Mouse (Mus musculus) mesoderm, embryonic 11.5 days (tissue): ENCODE measurements around the gene Hmgcr.

ENCODE experiments used
- DNase-seq: peaks from one replicate; pipeline ENCODE4 v3.0.0-alpha.2; 2012; ENCODE audit warnings: low read depth, low spot score

Hmgcr gene

DNA sequence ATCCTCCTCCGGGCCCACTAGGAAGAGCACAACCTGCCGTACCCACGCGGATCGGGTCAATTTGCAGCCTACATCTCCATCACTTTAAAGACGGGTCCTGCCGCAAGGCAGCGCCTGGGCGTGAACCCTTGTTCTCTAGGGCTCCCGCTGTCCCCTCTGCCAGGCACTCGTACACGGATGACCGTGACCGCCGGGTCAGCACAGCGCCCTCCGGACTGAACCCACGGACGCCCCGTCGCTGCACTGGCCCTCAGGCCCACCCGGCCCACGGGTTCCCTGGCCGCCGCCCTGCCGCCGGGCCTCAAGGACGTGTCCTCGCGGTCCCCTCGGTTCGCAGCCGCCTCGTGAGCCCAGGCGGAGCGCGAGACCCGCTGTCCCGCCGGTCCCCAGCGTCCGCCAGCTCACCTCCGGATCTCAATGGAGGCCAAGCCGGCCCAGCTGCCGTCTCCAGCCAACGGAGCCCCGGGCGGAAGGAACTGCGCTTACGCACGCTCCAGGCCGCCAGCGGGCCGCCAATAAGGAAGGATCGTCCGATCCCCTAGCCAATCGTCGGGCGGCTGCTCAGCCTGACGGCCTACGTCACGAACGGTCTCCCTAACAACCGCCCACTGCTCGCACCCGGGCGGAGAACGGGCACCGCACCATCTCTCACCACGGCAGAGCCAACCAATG is at the start of gene Hmgcr:
Gene Hmgcr, minus strand, starts transcription at position 531 of the 672 bp plus-strand sequence.
- peak; percentile 98 for DNase-seq

DNA sequence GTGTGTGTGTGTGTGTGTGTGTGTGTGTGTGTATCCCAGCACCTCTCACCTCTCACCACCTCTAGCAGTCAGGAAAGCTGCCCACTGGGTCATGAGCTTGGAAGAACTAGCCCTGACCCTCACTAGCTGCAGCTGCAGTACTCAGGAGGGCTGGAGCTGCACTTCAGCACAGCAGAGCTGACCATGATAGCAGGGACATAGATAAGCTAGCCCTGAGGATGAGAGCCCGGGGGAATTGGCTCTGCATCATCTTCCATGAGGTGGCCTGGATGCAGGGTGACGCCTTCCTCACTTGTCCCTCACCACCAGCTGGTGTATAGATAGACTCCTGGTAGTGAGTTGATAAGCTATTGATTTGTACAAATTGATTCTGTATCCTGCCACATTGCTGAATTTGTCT is 49.3 kb upstream of the Hmgcr start:
- no peak for DNase-seq

DNA sequence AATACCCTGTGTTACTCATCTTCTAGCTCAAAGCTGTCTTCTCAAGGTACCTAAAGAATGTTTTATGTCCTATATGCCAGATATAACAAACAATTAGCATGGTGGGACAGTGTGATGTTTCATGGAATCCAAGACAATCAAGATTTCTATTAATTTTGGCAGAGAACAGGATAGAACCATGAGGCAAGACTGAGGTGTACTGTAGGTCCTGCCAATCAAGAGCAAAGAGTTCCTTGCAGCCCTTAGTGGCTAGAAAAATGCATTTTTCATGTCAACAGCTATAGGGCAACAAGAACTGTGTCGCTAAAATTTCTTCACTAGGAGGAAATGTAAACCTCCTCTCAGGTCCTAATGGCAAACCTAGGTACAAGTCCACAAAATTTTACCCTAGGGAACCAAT is 47.1 kb upstream of the Hmgcr start:
- DNase-seq, result no peak

DNA sequence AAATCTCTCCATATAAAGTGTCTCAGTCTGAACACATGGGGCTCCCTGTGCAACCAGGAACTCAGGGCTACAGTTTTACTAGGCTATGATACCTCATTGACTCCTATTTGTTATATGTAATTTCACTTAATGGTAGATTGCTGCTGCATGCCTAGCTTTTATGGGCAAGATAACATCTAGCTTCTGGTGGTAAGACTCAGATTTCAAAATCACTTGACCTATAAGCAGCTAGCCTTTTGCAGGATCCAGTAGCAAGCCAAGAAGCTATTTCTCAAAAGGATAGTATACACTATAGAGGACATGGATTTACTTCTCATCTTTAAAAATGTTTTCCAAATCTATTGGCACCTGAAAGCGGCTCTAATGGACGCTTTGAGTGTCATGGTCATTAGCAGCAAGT is 45.6 kb upstream of the Hmgcr start:
- DNase-seq, result no peak

DNA sequence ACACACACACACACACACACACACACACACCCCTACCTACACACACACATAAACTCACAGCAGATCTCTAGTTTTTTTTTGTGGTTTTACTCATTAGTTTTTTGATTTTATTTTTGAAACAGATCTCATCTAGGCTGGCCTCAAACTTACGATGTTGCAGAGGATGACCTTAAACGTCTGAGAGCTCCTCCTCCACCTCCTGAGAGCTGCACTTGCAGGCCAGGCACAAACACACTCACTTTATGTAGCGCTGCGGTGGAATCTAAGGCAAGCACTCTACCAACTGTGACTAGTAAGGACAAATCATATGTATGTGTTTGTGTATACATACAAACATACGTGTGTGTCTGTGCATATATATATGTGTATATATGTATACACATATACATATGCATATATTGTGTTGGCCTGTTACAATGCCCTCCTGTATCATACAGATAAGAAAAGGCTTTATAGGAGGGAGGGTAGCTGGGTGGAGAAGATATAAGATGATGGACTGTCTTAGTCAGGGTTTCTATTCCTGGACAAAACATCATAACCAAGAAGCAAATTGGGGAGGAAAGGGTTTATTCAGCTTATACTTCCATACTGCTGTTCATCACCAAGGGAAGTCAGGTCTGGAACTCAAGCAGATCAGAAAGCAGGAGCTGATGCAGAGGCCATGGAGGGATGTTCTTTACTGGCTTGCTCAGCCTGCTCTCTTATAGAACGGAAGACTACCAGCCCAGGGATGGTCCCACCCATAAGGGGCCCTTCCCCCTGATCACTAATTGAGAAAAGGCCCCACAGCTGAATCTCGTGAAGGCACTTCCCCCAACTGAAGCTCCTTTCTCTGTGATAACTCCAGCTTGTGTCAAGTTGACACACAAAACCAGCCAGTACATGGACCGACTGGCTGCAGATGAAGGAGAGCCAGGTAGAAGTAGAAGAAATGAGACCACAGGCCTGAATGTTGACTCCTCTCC is 38.8 kb upstream of the Hmgcr start:
- DNase-seq, result no peak

DNA sequence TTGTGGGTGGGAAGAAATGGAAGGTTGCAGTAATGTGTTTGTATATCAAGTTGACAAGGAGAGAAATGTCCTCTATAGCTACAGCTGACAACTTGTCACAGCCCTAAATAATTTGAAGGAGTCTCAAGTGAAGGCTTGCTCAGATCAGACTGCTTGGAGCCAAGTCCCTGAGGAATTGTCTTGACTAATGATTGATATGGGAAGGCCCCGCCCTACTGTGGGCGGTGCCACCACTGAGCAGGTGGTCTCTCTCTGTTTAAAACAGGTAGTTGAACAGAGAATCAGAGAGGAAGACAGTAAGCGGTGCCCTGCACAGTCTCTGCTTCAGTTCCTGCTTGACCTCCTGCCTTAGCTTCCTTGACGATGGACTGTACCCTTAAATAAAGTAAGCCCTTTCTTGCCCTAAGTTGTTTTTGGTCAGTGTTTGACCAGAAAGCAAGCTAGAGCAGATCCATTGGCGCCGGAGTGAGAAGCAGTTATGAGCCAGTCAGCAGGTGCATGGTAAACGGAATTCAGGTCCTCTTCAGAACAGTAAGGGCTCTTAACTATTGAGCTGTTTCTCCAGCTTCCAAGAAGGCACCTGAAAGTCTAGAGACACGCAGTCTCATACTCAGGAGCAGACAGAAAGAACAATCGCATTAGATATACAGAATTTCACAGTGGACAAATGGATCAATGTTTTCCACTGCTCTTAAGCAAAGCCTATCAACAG is 32.0 kb upstream of the Hmgcr start:
- DNase-seq, result peak; percentile 2

DNA sequence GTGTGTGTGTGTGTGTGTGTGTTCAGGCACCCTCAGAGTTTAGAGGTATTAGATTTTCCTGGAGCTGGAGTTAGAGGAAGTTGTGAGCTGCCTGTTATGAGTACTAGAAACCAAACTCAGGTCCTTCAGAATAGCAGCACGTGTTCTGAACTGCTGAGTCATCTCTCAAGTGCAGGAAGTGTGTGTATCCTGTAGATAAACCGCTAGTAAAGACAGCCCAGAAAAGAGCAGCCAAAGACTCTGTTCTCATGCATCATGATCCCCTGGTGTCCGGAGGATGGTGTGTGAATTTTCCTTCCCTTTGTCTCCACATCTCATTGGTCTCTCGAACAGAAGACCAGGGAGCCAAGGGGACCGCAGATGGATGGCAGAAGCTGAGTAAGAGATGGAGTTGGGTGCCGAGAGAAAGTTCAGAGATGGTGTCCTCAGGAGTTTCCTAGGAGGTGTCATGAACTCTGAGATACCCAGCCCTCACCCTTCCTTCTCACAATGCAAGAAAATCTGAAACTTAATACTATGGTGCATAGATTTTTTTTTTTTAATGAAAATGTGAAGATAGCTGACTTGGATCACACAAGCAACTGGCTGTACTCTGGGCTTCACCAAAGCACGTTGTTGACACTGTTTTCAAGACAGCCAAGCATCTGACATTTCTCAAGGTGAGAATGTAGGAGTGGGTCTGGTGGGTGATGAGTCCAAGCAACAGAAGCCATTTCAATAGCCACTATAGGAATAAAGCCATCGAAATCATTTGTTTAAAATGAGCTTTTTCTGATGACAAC is 27.3 kb upstream of the Hmgcr start:
- peak; percentile 7 for DNase-seq

DNA sequence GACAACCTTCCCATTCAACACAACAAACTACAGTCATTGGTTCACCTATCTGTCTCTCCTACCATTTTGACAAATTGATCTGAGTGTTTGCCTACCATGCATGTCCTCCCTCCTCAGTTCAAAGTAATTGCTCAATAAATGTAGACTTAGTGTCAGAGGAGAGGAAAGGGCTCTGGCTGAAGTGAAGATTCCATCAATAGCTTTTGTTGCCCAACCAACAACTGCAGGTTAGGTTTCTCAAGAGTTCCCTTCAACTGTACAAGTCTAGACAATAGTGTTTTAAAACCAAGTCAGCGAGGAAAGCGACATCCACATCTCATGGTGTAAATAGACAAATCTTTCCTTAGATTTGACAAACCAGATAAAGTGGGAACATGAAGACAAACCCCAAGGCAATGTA is 24.7 kb upstream of the Hmgcr start:
- DNase-seq, result no peak

DNA sequence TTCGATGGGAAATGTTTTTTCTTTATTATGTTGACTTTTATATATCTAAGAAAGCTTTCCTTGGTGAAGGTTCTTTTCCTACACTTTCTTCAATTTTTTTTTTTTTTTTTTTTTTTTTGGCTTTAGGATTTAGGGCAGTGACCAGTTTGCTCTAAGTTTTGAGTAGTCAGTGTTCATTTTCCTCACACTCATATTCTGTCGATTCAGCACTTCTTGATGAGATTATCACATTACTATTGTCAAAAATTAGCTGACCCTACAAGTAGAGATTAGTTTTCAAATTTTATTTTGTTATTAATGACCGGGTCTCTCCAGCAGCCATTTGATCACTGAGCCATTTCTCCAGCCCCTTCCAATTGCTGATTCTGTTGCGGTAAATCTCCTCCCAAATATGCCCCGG is 19.2 kb upstream of the Hmgcr start:
- DNase-seq, result no peak

DNA sequence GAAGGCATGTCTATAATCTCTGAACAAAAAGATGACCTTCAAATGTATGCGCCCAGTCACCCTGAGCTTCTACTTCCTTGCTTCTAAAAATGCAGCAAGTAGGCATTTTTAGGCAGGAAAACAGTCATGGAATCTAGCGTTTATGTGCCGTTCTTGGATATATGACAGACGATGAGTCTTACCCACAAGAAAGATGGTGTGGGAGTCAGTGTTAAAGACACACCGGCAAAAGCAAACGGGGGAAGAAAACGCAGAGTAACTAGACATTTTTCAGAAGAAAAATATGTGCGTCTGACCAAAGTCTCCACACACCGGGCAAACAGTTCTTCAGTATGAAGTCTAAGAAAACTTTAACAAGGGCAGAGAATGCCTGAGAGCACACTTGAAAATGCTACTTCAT is 16.5 kb upstream of the Hmgcr start:
- DNase-seq, result no peak

DNA sequence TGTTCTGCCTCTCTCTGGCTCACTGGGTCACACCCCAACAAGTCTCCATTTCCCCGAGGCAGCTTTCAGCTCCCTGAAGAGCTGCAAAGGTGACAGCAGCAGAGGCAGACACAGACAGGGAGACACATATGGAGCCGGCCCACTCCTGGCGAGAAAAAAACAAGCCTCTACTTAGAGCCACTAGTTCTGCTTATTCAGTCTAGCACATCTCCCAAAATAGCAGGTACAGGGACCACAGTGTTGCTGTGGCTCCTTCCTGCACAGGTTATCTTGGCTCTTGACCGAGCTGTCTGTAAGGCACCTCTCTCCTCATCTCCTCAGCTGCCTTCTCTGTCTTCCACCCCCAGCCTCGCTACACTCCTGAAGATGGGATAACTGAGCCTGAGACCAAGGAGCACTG is 14.0 kb upstream of the Hmgcr start:
- DNase-seq, result no peak

DNA sequence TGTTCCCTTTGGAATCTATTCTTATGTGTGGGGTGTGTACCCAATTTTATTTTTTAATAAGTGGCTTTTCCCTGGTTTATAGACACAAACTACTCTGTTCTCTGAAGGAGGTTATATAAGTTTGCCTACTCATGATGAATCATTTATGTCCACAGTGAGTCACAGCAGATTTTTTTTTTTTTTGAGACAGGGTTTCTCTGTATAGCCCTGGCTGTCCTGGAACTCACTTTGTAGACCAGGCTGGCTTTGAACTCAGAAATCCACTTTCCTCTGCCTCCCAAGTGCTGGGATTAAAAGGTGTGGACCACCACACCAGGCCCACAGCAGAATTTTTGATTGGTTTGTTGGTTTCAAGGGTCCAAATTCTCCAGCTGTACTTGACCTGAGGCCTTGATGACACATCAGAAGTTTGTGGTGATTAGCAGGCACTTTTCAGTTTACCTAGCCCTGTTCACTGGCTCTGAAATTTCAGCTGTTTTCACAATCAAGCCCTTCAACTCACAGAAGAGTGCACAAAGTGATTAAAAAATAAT is 10.4 kb upstream of the Hmgcr start:
- DNase-seq, result no peak

DNA sequence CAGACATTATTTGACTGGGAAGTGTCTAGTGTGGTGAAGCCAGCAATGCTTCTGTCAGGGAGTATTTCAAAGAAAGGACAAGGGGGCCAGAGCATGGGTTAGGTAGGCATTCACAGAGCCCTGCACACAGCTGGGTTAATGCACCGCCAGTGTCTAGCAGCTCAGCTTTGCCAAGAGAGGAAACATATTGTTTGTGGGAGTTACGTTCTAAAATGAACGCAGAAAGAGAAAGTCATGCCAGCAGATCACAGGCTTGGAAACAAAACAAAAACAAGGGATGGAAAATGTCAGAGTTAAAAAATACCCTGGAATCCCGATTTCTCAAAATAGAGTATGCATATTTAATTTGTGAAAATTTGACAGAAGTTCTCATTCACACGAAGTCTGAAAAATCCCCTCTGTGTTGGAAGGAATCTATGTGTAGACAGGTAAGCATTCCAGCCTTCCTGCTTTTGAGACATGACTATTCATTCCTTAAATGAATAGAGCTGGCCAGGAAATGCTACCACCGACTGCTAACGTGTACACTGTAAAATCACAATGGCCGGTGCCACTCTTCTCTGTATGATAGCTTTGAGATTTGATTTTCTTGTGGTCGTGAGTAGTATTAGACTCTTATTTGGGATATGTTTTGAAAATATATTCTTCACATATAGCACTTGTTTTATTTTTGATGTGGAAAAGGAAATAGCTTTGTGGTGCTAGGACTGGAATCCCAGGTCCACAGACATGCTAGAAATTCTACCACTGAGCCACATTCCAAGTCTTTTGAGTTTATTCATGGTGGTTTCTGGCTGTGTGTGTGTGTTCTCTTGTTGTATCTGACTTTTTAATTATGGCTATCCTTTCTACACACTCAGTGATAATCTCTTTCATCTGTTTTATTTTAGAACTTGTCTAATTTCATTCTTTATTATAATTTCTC is 9.7 kb upstream of the Hmgcr start:
- DNase-seq, result no peak

DNA sequence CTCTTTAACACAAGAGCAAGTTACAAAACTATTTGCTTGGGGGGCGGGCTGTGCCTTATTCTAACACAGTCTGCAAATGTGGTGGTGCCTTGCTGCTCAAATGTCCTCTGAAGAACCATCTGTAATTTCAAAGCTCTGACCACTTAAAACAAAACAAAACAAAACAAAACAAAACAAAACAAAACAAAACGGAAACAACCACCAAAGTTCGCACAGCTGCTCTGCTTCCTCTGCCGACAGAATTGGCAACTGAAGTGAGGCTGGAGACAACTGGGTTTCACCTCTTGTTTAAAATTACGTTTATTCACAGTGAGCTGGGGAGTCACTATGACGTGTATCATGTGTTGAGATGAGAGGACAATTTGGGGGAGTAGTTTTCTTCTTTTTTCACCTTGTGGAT is 7.9 kb upstream of the Hmgcr start:
- no peak for DNase-seq

DNA sequence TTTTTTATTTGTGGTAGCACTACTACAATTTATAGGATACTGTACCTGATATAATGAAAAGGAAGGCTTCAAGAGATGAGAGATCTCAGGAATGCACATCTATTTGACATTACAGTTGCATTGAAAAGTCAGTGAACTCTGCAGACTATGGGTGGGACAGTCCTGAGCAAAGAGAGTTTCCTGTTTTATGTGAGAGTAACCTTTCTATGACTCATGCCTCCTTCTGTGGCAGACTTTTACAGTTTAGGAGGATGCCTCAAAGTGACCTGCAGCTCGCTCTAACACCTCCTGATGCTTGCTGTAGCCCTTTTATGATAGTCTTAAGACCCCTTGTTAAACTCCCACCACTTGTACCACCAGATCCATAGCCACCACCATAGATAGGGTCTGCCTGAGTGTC is 6.3 kb upstream of the Hmgcr start:
- no peak for DNase-seq

DNA sequence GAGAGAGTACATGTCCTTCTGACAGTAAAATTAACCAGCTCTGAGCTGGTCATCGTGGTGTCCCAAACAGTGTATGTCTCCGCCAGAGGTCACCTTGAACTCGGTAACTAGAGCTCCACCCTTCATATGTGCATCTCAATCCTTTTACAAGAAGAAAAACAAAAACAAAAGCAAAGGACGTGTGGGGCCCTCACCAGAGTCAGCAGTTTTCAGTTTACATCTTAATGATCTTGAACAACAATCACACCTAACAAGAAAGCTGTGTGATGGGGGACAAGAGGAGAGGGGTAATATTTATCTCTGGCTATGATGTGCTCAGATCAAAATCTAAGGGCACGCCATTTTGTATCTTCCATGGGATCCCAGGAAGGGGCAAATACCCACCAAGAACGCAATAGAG is 5.0 kb upstream of the Hmgcr start:
- no peak for DNase-seq

DNA sequence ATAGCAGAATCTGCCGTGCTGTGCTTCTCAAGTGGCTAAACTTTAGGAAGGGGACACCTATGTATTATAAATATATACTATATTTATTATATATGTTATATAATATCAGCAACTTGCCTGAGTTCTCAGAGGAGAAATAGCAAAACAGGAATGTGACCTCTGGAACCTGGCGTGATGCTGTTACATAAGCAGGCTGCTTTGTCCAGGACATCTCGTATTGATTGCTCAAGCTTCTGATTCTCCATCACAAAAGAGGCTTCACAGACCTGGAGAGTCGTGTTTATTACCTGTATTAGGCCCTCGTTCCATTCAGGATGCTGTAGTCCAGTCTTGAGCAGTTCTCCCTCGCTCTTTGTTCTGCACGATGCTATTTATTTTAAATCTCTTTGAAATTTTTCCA is 3.1 kb upstream of the Hmgcr start:
- DNase-seq, result no peak

DNA sequence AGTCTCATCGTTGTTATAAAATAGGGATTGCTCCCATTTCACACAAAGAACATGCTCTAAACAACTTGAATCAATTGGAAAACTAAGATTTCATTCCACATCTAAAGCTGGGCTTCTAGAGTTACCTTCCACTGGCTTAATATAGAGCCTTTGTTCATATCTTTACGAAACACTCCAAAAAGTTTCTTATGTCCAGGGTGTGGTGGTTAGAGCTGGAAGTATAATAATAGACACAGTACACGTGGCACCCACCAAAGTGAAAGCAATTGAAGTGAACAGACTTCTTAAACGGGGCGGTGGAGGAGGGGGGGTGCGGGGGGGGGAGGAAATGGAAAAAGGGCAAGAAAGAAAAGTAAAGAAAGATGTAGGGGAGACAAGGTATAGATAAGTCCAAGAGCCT is 1.5 kb upstream of the Hmgcr start:
- DNase-seq, result no peak

DNA sequence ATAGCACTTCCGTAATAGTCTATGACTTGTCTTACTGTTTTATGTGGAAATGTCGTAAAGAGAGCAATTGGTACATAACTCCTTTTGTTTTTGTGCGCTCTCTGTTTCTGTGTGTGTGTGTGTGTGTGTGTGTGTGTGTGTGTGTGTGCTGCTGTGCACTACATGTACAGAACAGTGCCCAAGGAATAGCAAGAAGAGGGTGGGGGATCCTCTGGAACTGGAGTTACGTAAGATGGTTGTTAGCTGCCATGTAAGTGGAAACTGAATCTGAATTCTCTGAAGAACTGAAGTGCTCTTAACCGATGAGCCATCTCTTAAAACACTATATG is 1.1 kb upstream of the Hmgcr start:
- DNase-seq, result no peak

DNA sequence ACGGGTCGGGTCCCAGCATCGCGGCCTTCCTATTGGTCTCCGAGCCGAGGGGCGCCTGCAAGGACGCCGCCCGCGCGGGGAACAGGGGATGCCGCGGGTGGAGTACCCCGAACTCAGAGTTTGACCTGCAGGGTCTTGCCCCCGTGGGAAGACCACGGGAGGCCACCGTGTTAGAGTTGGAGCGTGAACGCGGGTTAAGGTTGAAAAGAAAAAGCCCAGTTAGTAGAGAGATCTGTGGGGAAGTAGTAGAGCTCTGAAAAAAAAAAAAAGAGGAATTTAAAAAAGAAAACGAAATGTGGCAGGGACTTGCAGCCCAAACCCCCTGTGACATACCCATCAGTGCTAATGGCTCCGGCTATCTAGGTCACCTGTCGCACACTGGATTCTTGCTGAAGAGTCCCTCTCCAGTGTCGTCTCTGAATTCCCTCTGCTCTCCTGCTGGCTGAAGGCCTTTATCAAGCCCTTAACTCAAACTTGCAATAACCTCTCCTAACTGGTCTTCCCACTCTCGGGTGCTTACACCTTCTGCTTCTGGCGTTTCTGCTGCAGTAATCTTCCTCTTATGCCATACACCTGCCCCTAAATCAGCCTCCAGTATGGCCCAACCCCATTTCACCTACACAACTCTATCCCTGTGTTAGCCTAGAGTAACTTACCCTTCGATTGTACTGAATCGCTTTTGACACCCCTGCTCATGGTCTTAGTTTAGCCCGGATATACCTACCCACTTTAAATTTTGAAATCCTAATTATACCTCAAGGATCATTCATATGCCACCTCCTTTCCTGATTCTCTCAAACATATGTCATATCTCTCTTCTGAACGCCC is 556 bp upstream of the Hmgcr start:
- no peak for DNase-seq
